Mouse (Mus musculus): ENCODE data around the gene Ifnar1.
A peak's percentile ranks its signal among the peaks of the same experiment; 100 is the strongest.

- TF ChIP-seq CTCF (IDR thresholded peaks at IDR 0.05; ENCODE audit: low read depth), result peak; percentile 4; the same call in 1 of the 2 replicates
- no peak for TF ChIP-seq EP300 (optimal IDR thresholded peaks at IDR 0.05)
These were observed 48.3 kb downstream of the Ifnar1 start for GRCm38 (mm10) chr16:91533097-91534001.
